Mouse (Mus musculus) heart, adult 2 months (tissue): Measurements from ENCODE around the gene Lmf2. TPM values are rescaled to one million over a fixed set of nuclear protein-coding genes. Genes with fewer than 3 reads are reported as not detected.
A peak's percentile ranks its signal among the peaks of the same experiment; 100 is the strongest.

Experiments
- DNase-seq, 2 experiments: peaks; one replicate each; pipeline ENCODE4 v3.0.0; 2021
- H3K27ac ChIP-seq: fragments of 200-600 bp; 2 replicates; pipeline ENCODE4 v1.8.1; 2022
- H3K27me3 ChIP-seq: fragments of 200-500 bp; 2 replicates; pipeline ENCODE4 v1.6.1; 2012; ENCODE audit warnings: mild to moderate bottlenecking, low read length, inconsistent platforms, mixed read lengths; ENCODE audit not compliant: control insufficient read depth, insufficient read depth
- H3K36me3 ChIP-seq: fragments of 200-500 bp; 2 replicates; pipeline ENCODE4 v1.6.1; 2012; ENCODE audit warnings: low read length, inconsistent platforms; ENCODE audit not compliant: control insufficient read depth, insufficient read depth
- H3K4me1 ChIP-seq: fragments of 200-500 bp; 2 replicates; pipeline ENCODE4 v1.6.1; 2011; ENCODE audit warnings: low read length; ENCODE audit not compliant: control insufficient read depth, insufficient read depth
- H3K4me3 ChIP-seq: fragments of 200-600 bp; 2 replicates; pipeline ENCODE4 v1.8.1; 2022
- H3K79me2 ChIP-seq: fragments of 200-500 bp; replicated peaks from 2 replicates; pipeline ENCODE4 v1.6.1; 2012; ENCODE audit warnings: mild to moderate bottlenecking, inconsistent platforms, low read length, moderate library complexity, mixed read lengths; ENCODE audit not compliant: control insufficient read depth, insufficient read depth
- H3K9ac ChIP-seq: fragments of 200-500 bp; 2 replicates; pipeline ENCODE4 v1.6.1; 2012; ENCODE audit warnings: low read depth, mild to moderate bottlenecking, control low read depth, inconsistent platforms, low read length, mixed read lengths
- CTCF ChIP-seq: fragments of 200-600 bp; IDR thresholded peaks from 2 replicates; pipeline ENCODE4 v1.8.1; 2022; ENCODE audit warnings: antibody characterized with exemption, mild to moderate bottlenecking, moderate library complexity
- EP300 ChIP-seq: fragments of 200-500 bp; IDR thresholded peaks from 2 replicates; pipeline ENCODE4 v1.6.1; 2011; ENCODE audit warnings: low read depth, low read length, control low read depth; ENCODE audit not compliant: insufficient read depth
- POLR2A ChIP-seq: fragments of 200-500 bp; IDR thresholded peaks from 2 replicates; pipeline ENCODE4 v1.6.1; 2011; ENCODE audit warnings: mild to moderate bottlenecking, low read depth, low read length, control low read depth; ENCODE audit not compliant: insufficient read depth
- WGBS: fragments of 180-500 bp; shearing (Covaris S2); methylation state at CpG from one replicate; pipeline ENCODE4 v1.1.7; 2018; 5-methylcytosine and 5-hydroxymethylcytosine counted together
- intact Hi-C: fragments of 180-260 bp; cut with DNase I; formaldehyde crosslinking; loops from one replicate; pipeline ENCODE4 v1.15.1; 2025
- polyA plus RNA-seq: library from polyadenylated mRNA; depleted of rRNA; stranded (reverse); fragments of >200 nt; gene quantifications from 2 replicates; pipeline ENCODE4 v1.2.3, GENCODE M21; 2012
- total RNA-seq, 2 experiments: library from RNA; stranded (reverse); gene quantifications; 2 replicates each; pipeline ENCODE4 v1.2.3; 2021

Gene Lmf2
- total and polyA plus RNA-seq, 3 experiments = 25.7 to 33.3 (median 26.1) TPM

DNA sequence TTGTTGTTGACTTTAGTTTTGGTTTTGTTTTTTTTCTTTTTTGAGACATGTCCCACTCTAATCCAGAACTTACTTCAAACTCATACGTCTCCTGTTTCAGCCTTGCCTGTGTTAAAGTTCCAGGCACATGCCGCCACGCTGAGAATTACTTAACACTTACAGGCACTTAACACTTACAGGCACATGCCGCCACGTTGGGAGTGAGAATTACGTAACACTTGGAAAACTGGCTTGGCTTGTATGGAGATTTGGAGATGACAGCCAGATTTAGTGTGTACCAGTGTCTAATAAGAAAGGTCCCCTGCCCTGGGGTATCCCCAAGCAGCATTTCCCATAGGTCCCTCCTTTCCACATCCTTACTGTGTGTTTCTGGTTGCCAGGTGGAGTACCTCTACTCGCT is 7.6 kb upstream of the Lmf2 start:
- no peaks in the 10 kb centered on the region for H3K4me1 ChIP-seq
- WGBS = 82% methylated on average over 7 of the region's 7 CpGs
- H3K27ac ChIP-seq = no peak overlapping the region
- intact Hi-C loops = no loop called here
- TF ChIP-seq POLR2A (no peak), CTCF (no peak), EP300 (no peak)
- no peak overlapping the region for H3K9ac ChIP-seq
- no peaks in the 10 kb centered on the region for H3K36me3 ChIP-seq
- no peaks in the 10 kb centered on the region; the same call in 1 of the 2 replicates for H3K79me2 ChIP-seq
- H3K27me3 ChIP-seq = no peaks in the 10 kb centered on the region
- no peak overlapping the region for H3K4me3 ChIP-seq
- DNase-seq = no peak

DNA sequence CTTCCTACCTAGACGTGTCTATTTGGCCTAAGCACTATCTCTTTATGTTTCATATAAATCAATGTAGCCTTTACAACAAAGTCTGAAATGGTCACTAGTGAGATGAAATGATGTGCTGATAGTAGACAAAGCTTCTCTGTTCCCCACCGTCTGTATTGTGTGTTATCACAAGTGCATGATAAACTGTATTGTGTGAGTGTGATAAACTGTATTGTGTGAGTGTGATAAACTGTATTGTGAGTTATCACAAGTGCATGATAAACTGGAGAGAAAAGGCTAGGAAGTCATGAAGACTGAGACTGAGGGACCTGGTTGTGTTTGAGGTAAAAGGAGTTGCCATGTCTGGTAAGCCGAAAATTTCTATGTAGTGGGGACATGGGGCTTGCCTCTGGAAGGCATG is 3.3 kb upstream of the Lmf2 start:
- WGBS = 50% methylated on average over 3 of the region's 3 CpGs
- Histone ChIP-seq H3K9ac (no peak overlapping the region), H3K4me1 (peaks cover 6% of the 10 kb centered on the region), H3K27ac (no peak overlapping the region), H3K79me2 (peaks cover 3% of the 10 kb centered on the region), H3K36me3 (no peaks in the 10 kb centered on the region), H3K27me3 (no peaks in the 10 kb centered on the region), H3K4me3 (no peak overlapping the region)
- intact Hi-C loops = no loop called here
- TF ChIP-seq EP300 (no peak), POLR2A (no peak), CTCF (no peak)
- DNase-seq = no peak

- Histone ChIP-seq H3K4me3 (peak overlapping the region; percentile 97), H3K27ac (peak overlapping the region; percentile 90), H3K27me3 (no peaks in the 10 kb centered on the region), H3K36me3 (no peaks in the 10 kb centered on the region), H3K79me2 (peaks cover 3% of the 10 kb centered on the region), H3K4me1 (peaks cover 6% of the 10 kb centered on the region), H3K9ac (no peak overlapping the region)
- WGBS = under 1% methylated on average over 15 of the region's 15 CpGs
- intact Hi-C loops = no loop called here
- TF ChIP-seq POLR2A = no peak
- no peak for TF ChIP-seq EP300
- TF ChIP-seq CTCF = no peak
- DNase-seq = no peak
Measured at GRCm38 (mm10) chr15:89356372-89356771, 913 bp upstream of the Lmf2 start.

DNA sequence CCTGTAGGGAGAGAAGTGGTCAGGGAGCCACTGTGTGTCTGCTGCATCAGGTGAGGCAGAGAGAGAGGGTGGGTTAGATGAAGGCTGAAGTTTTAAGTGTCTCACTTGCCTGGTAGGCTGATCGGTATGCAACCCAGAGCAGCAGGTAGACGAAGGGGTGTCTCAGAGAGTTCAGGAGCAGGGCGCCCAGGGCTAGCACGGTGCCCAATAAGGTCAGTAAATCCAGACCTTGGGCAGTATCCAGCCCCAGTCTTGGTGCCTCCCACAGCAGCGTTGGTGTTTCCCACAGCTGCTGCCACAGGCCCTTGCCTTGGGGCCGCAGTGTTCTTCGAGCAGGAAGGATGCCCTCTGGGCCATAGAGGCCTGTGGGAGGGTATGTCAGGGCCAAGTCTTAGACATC is 1.0 kb downstream of the Lmf2 start:
- 41% methylated on average over 7 of the region's 7 CpGs for WGBS
- intact Hi-C loops = loop anchor here (2.0 kb wide), 2 partner anchors 18 to 40 kb away; partner anchors contain the start of genes Sbf1 and Sco2
- Histone ChIP-seq H3K36me3 (no peaks in the 10 kb centered on the region; the same call in 1 of the 2 replicates), H3K4me1 (peaks cover 7% of the 10 kb centered on the region), H3K79me2 (peaks cover 3% of the 10 kb centered on the region), H3K27ac (peak overlapping the region; percentile 90; the same call in 1 of the 2 replicates), H3K27me3 (no peaks in the 10 kb centered on the region), H3K9ac (peak overlapping the region; percentile 95), H3K4me3 (peak overlapping the region; percentile 97)
- DNase-seq = no peak
- TF ChIP-seq POLR2A = no peak

DNA sequence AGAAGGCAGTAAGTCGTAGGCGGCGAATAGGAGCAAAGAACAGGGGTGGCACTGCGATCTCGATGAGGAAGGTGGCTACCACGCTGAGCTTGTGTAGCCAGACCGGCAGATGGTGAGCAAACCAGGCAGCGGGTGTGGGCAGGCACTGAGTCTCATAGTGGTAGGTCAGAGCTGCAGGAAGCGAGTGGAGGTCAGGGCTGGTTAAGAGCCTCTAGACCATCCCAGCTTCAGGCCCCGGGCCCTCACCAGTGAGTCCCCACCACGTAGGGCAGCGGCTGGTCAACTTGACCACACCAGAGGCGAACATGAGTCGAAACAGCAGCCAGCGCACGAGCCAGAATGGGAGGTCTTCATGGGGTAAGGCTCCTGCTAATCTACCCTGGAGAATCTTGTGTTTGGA is 1.6 kb downstream of the Lmf2 start:
- H3K27me3 ChIP-seq = no peaks in the 10 kb centered on the region
- intact Hi-C loops = loop anchor here (2.0 kb wide), 2 partner anchors 19 to 39 kb away; partner anchors contain the start of genes Sbf1 and Sco2
- no peaks in the 10 kb centered on the region; the same call in 1 of the 2 replicates for H3K36me3 ChIP-seq
- H3K27ac ChIP-seq = no peak overlapping the region
- H3K79me2 ChIP-seq = peaks cover 3% of the 10 kb centered on the region
- WGBS = 95% methylated on average over 16 of the region's 16 CpGs
- H3K4me3 ChIP-seq = no peak overlapping the region
- no peak overlapping the region for H3K9ac ChIP-seq
- TF ChIP-seq EP300 (no peak), POLR2A (no peak), CTCF (no peak)
- DNase-seq = no peak
- H3K4me1 ChIP-seq = peaks cover 7% of the 10 kb centered on the region

DNA sequence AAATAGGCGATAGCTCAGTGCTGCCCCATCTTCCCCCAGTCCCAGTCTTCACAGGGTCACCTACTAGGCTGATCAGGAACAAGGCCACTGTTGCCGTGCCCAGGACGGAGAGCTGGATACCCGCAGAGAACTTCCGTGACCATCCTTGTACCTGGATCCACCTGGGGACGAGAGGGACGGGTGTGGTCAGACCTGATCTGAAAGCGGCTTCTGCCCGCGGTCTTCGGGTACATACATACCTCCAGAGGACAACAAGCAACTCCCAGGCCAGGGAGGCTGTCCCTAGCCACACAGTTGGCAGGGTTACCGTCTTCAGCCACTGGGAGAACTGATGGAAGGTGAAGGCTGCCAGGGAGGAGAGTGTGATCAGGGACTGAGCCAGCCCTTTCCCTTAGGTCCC is 2.7 kb downstream of the Lmf2 start:
- Histone ChIP-seq H3K4me1 (peaks cover 7% of the 10 kb centered on the region), H3K27me3 (no peaks in the 10 kb centered on the region), H3K9ac (no peak overlapping the region), H3K36me3 (no peaks in the 10 kb centered on the region; the same call in 1 of the 2 replicates), H3K4me3 (no peak overlapping the region), H3K27ac (no peak overlapping the region), H3K79me2 (peaks cover 3% of the 10 kb centered on the region)
- TF ChIP-seq EP300 = no peak
- TF ChIP-seq CTCF = no peak
- no peak for TF ChIP-seq POLR2A
- 97% methylated on average over 12 of the region's 12 CpGs for WGBS
- DNase-seq = no peak
- intact Hi-C loops = no loop called here
